Mouse (Mus musculus): ENCODE results near the gene Mlph.

Mlph gene

GRCm38 (mm10) chr1:90909631-90910152, 5.2 kb upstream of the Mlph start:
- DNase-seq, result no peak

- DNase-seq, result no peak
Observed at GRCm38 (mm10) chr1:90913231-90913630, 1.7 kb upstream of the Mlph start.

DNA sequence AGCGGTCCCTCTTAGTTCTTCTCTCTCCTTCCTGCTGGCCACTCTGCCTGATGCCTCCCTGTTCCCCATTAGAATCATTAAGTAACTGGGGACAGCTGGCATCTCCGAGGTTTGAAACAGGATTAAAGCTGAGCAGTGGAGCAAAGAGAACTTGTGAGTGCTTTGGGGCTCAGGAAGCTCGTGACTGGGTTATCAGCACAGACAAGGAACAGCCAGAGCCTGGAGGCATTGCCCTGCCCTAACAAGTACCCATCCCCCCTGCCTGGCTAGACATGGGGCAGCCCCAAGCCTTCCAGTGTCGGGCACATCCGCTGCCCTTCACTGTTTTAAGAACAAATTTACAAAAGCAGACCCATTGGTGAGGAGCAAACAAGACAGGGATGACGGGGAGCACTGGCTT, 2.6 kb downstream of the Mlph start:
- DNase-seq, result no peak

- DNase-seq, result no peak
Observed at GRCm38 (mm10) chr1:90921687-90922086, 6.8 kb downstream of the Mlph start.

DNA sequence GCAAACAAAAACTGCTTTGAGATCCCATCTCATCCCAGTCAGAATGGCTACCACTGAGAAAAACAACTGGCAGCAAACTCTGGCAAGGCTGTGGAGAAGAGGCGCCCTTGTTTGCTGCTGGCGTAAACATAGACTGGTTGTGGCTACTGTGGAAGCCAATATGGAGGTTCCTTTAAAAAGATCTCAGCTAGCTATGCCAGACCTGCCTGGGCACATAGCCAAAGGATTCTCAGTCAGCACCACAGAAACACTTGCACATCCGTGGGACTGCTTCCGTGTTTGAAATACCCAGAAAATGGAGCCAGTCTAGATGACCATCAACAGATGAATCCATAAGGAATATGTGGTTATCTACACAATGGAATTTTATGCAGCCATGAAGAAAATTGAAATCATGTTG, 11.1 kb downstream of the Mlph start:
- no peak for DNase-seq

DNA sequence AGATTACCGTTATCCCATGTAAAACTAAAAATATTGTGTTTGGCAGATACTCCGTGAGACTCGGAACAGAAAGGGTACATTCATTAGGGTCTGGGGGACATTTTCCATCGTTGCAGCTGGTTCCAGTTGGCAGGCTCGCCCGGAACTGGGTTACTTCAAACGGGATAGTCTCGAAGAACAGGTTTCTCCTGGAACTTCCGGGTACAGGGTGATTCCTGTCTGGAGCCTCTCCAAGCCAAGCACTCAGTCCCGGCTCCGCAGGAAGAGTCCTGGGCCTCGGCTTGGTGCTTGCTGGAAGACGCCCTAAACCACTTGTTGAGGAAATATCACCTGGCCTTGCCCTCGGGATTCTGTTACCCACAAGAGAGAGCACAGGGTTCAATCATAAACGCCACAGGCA, 12.4 kb downstream of the Mlph start:
- DNase-seq, result no peak

- DNase-seq, result no peak
Observed at GRCm38 (mm10) chr1:90927929-90928574, 13.2 kb downstream of the Mlph start.

DNA sequence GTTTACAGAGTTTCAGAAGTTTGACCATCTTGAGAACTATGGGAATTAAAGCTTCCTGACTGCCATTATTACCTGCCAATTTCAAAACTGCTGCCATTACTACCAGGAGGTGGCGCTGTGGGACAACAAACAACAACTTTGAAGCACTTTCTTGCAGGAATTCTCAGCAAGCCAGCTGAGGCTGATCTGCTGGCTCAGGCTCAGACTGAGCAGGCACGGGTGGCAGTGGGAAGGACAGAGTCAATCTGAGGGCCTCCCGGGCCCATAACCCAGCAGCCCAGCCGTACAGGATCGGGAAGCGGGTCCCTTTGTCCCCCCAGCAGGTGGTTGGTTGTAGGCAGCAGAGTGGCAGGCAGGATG, 13.7 kb downstream of the Mlph start:
- DNase-seq, result peak; percentile 92

- DNase-seq, result no peak
Observed at GRCm38 (mm10) chr1:90933001-90933400, 18.1 kb downstream of the Mlph start.

GRCm38 (mm10) chr1:90936990-90937389, 22.1 kb downstream of the Mlph start:
- no peak for DNase-seq

DNA sequence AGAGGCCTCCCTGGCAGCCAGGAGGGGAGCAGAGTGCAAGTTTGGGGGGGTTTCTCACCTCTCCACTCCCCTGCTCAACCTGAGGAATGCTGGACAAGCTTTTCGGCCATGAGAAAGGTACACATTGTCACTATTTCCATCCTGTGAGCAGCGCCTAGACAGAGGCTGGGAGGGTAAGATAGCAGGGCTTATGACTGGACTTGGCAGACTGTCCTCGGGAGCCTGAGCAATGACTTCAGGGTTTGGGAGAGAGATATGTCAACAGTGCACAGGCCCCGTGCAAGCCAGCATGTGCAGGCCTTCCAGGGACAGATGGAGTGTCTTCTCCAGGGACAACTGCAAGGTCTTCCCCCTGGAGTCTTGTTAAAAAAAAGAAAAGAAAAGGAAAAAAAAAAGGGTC, 25.1 kb downstream of the Mlph start:
- no peak for DNase-seq

DNA sequence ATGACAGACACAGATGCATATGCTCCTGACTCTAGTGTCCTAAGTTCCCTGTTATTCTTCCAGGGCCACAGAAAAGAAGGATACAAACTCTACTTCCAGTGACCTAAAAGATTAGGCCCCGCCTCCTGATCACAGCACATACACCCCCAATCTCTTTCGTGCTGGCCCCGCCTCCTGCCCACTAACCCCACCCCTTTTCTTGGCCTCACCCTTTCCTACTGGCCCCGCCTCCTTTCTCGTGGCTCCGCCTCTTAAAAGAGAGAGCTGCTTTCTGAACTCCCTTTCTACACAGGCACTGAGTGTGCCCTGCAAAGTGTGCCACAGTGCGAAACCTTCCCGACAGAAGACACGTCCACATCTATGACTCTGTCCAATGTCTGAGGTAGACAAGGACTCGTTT, 30.3 kb downstream of the Mlph start:
- DNase-seq, result no peak

GRCm38 (mm10) chr1:90947252-90947651, 32.4 kb downstream of the Mlph start:
- no peak for DNase-seq

GRCm38 (mm10) chr1:90949309-90949708, 34.4 kb downstream of the Mlph start:
- no peak for DNase-seq

GRCm38 (mm10) chr1:90951670-90952069, 36.8 kb downstream of the Mlph start:
- DNase-seq, result no peak

GRCm38 (mm10) chr1:90952808-90953207, 37.9 kb downstream of the Mlph start, which contains the start of gene Prlh:
Gene Prlh (plus strand): TSS chr1:90953108.
- DNase-seq, result no peak

GRCm38 (mm10) chr1:90953688-90954087, 38.8 kb downstream of the Mlph start:
- peak; percentile 33 for DNase-seq

DNA sequence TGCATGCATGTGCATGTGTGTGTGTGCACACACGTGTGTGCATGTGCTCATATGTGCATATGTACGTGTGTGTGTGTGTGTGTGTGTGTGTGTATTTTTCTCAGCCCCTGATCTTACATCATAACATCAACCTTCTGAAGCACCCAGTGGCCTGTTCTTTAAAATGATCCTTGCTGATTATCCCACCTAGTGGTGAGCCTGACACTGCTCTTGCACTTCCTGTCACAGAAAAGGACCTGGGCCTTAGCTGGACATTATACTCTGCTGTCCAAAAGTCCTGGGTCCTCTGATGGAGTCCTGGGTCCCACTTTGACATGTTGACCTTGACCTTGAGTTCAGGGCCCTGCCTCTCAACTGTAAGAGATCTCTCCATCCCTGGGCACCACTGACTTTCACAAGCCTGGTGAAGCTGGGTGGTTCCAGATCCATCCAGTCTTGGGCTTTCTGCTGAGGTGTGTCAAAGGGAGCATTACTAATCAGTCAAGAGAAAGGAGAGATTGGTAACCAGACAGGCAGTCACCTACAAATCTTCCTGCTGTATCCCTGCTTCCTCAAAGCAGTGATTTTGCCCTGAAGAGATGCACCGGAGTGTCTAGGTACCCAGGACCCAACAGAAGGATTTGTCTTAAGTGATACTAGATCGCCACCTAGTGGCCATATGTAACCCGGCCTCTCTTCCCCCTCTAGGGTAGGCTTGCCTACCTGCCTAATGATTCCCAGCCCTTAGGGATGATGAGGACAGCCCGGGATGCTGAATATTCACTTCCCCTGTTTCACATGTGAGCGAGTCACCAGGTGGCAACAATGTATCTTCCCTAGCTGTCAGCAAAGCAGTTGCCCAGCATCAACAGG, 41.6 kb downstream of the Mlph start:
- peak; percentile 60 for DNase-seq

GRCm38 (mm10) chr1:90962526-90962925, 47.6 kb downstream of the Mlph start:
- no peak for DNase-seq

GRCm38 (mm10) chr1:90962994-90963393, 48.1 kb downstream of the Mlph start:
- no peak for DNase-seq

GRCm38 (mm10) chr1:90967583-90967982, 52.7 kb downstream of the Mlph start:
- DNase-seq, result no peak

- DNase-seq, result no peak
Observed at GRCm38 (mm10) chr1:90968649-90969048, 53.8 kb downstream of the Mlph start.

DNA sequence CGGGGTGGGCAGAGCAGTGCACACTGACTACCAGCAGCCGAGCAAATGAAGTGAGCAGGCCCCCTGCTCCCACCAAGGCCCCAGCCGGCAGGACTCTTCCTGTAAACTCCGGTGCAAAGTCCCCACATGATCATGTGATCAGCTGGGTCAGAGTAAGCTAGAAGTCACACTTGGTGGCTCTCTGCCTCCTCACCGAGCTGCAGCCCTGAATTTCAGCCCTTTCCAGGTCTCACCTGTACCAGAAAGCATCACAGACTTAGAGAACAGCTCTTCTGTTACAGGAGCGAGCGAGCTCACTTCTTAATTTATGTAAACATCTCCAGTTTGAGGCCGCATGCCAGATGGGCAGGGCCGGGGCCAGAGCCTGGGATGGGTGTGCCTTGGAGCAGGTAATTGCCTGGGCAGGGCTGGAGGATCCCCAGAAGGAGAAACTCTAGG, 54.5 kb downstream of the Mlph start, which contains the start of gene Rab17:
Rab17 (minus strand) TSS at position 315 of the 438 bp plus-strand sequence.
- DNase-seq, result no peak

- no peak for DNase-seq
Observed at GRCm38 (mm10) chr1:90969881-90970390, 55.1 kb downstream of the Mlph start.
